Mouse (Mus musculus): Measurements from ENCODE around the gene Ptprd. TPM values are rescaled to one million over a fixed set of nuclear protein-coding genes. Genes with fewer than 3 reads are reported as not detected.

Gene Ptprd
- total and polyA plus RNA-seq, 3 experiments = not detected

DNA sequence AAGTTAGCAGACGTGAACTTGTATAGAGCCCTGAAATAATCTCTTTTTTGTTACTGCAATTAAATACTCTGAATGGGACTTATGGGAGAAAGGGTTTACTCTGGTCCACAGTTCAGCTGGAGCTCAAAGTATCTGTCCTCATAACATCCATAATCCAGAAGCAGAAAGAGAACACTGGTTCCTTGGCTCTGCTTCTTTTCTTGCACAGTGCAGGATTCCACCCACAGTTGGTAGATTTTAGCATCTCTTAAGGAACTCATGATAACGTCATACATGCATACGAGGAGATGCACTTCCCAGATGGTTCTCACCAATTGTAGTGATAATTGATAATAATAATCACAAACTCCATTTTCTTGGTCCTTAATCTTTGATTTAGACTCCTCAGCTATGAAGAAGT, 1330.2 kb downstream of the Ptprd start:
- H3K27me3 ChIP-seq (ENCODE audit: control insufficient read depth in 1 of 2, insufficient read depth in 2 of 2, low read length in 2 of 2) = no peaks in the 10 kb centered on the region
- H3K27ac ChIP-seq (ENCODE audit: control insufficient read depth, low read depth, low read length) = no peak overlapping the region
- no peaks in the 10 kb centered on the region for H3K36me3 ChIP-seq (ENCODE audit: control insufficient read depth in 1 of 2, insufficient read depth in 2 of 2, low read length in 2 of 2)
- H3K4me3 ChIP-seq (ENCODE audit: control insufficient read depth in 1 of 2, insufficient read depth in 1 of 2, low read depth in 2 of 2, low read length in 2 of 2) = no peak overlapping the region
- DNase-seq (ENCODE audit: low read depth, low spot score) = no peak
- TF ChIP-seq POLR2AphosphoS5 (IDR thresholded peaks at IDR 0.05; ENCODE audit: borderline replicate concordance, low read depth, low read length) (no peak), TBP (IDR thresholded peaks at IDR 0.05; ENCODE audit: low read depth, low read length) (no peak), MYB (IDR thresholded peaks at IDR 0.05; ENCODE audit: low read depth, low read length) (no peak), MXI1 (IDR thresholded peaks at IDR 0.05; ENCODE audit: low read depth, low read length) (no peak), UBTF (IDR thresholded peaks at IDR 0.05; ENCODE audit: borderline replicate concordance, insufficient read depth, low read depth, low read length) (no peak), SIN3A (IDR thresholded peaks at IDR 0.05; ENCODE audit: low read length) (no peak), MYC (IDR thresholded peaks at IDR 0.05; ENCODE audit: low read depth, low read length) (no peak), MEF2A (IDR thresholded peaks at IDR 0.05; ENCODE audit: extremely low read depth, insufficient replicate concordance, low read depth, low read length, poor library complexity, severe bottlenecking) (no peak), CTCF (IDR thresholded peaks at IDR 0.05 in 2 of 3, conservative IDR thresholded peaks at IDR 0.05 in 1 of 3; ENCODE audit: control insufficient read depth in 1 of 3, insufficient read depth in 1 of 3, low read depth in 2 of 3, low read length in 3 of 3, poor library complexity in 1 of 3, severe bottlenecking in 1 of 3) (no peak), ZKSCAN1 (IDR thresholded peaks at IDR 0.05; ENCODE audit: low read depth, low read length) (no peak), GATA1 (IDR thresholded peaks at IDR 0.05; ENCODE audit: low read depth, low read length) (no peak), KAT2A (conservative IDR thresholded peaks at IDR 0.05; ENCODE audit: low read depth, low read length) (no peak), BHLHE40 (IDR thresholded peaks at IDR 0.05; ENCODE audit: borderline replicate concordance, low read depth, low read length) (no peak), TAL1 (IDR thresholded peaks at IDR 0.05; ENCODE audit: low read length) (no peak), RAD21 (IDR thresholded peaks at IDR 0.05; ENCODE audit: low read depth, low read length) (no peak), USF2 (IDR thresholded peaks at IDR 0.05; ENCODE audit: borderline replicate concordance in 1 of 2, insufficient read depth in 1 of 2, low read depth in 1 of 2, low read length in 2 of 2) (no peak), CHD1 (IDR thresholded peaks at IDR 0.05; ENCODE audit: low read depth, low read length) (no peak), ETS1 (IDR thresholded peaks at IDR 0.05; ENCODE audit: low read depth, low read length) (no peak), USF1 (IDR thresholded peaks at IDR 0.05; ENCODE audit: low read depth, low read length) (no peak)
- no peak overlapping the region for H3K9ac ChIP-seq (ENCODE audit: control insufficient read depth, low read depth, low read length, poor library complexity, severe bottlenecking)
- H3K4me1 ChIP-seq (ENCODE audit: control insufficient read depth in 1 of 2, insufficient read depth in 2 of 2, low read length in 2 of 2) = no peaks in the 10 kb centered on the region
- H3K9me3 ChIP-seq (replicated peaks; ENCODE audit: insufficient read depth, low read length) = no peaks in the 10 kb centered on the region
- no peaks in the 10 kb centered on the region for H3K79me2 ChIP-seq (ENCODE audit: control insufficient read depth, insufficient read depth, low read length, poor library complexity)

DNA sequence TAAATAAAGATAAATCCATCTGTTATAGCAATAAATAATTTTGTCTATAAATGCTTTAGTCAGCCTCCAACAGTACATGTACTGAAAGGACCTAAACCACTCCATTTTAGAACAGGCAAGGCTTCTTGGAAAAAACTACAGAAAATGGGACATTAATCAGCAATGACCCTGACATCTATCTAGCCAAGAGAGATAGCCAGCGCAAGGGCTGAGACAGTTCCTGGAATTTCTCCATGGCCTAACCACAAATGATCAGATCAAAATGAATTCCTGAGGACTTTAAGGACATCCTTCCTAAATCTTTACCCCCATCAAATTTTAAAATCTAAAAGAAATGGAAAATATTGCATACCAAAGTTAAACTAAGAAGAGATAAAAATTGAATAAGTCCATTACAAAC, 1340.8 kb downstream of the Ptprd start:
- TF ChIP-seq CHD2 (IDR thresholded peaks at IDR 0.05; ENCODE audit: low read length) = no peak
- no peak for TF ChIP-seq NELFE (IDR thresholded peaks at IDR 0.05; ENCODE audit: low read depth, low read length)
- TF ChIP-seq ELF1 (IDR thresholded peaks at IDR 0.05; ENCODE audit: low read depth, low read length) = no peak
- no peak overlapping the region for H3K4me3 ChIP-seq (ENCODE audit: control insufficient read depth in 1 of 2, insufficient read depth in 1 of 2, low read depth in 2 of 2, low read length in 2 of 2)
- no peak for DNase-seq (ENCODE audit: low read depth, low spot score)

More for the DNA sequence above, 1340.8 kb downstream of the Ptprd start:
- Histone ChIP-seq H3K9me3 (replicated peaks; ENCODE audit: insufficient read depth, low read length) (no peaks in the 10 kb centered on the region), H3K9ac (ENCODE audit: control insufficient read depth, low read depth, low read length, poor library complexity, severe bottlenecking) (no peak overlapping the region), H3K27ac (ENCODE audit: control insufficient read depth, low read depth, low read length) (no peak overlapping the region), H3K79me2 (ENCODE audit: control insufficient read depth, insufficient read depth, low read length, poor library complexity) (no peaks in the 10 kb centered on the region), H3K4me1 (ENCODE audit: control insufficient read depth in 1 of 2, insufficient read depth in 2 of 2, low read length in 2 of 2) (no peaks in the 10 kb centered on the region), H3K36me3 (ENCODE audit: control insufficient read depth in 1 of 2, insufficient read depth in 2 of 2, low read length in 2 of 2) (no peaks in the 10 kb centered on the region), H3K27me3 (ENCODE audit: control insufficient read depth in 1 of 2, insufficient read depth in 2 of 2, low read length in 2 of 2) (no peaks in the 10 kb centered on the region)

Measured in MEL (cell line).